Mouse (Mus musculus) cerebellum, adult 2 months (tissue): ENCODE measurements around the gene Ush1g.

Source experiments
- CTCF ChIP-seq: fragments of 200-500 bp; IDR thresholded peaks from 2 replicates; pipeline ENCODE4 v1.5.1; 2011; ENCODE audit warnings: low read depth, mild to moderate bottlenecking, control low read depth, low read length, moderate library complexity, borderline replicate concordance; ENCODE audit not compliant: insufficient read depth
- POLR2A ChIP-seq: fragments of 200-500 bp; IDR thresholded peaks from 2 replicates; pipeline ENCODE4 v1.6.1; 2011; ENCODE audit warnings: low read length, control low read depth, borderline replicate concordance; ENCODE audit not compliant: insufficient read depth

DNA sequence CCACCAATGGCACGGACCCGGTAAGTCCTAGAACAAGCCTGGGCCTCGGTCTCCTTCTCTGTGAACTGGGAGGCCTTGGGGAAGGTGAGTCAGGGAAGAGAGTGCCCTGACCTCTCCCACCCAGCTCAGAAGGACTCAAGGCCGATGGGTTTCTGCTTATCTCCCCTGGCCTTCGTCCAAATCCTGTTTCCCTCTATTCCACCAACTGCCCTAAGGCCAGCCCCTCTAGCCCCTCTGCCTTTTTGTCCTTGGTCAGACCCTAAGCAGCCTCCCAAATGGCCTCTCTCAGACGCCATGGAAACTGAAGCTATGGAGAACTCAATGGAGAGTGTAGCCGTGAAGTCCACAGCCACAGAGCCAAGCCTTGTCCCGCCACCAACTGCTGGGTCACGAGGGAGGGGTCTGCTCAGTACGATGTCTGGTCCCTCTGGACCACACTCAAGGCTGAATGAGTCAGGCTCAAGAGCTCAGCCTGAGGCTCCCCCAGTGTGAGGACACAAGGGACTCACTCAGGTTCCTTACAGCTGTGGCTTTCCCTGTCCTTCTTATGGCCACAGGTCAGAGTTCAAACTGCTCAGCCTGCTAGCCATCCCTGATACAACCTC, 48.8 kb downstream of the Ush1g start:
- TF ChIP-seq CTCF (no peak), POLR2A (no peak)
